Mouse (Mus musculus) right cerebral cortex, postnatal 4 days (tissue): ENCODE results near the gene Isl1.

Source experiments
- DNase-seq: peaks from one replicate; pipeline ENCODE4 v3.0.0-alpha.2; 2022

Gene Isl1

DNA sequence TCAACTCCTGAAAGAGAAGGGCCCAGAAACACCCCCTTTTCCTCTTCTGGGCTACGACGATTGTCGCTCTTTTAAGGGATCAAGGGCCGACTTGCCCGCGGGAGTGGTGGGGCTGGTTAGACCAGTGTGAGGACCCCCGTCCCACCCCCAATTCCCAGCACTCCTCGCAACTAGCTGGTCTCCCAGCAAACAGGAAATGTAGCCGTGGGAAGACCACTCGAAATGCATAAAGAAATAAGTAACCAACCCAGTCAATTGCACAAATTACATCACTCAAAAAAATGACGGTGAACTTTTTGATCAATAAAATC lies 15.4 kb downstream of the Isl1 start:
- no peak for DNase-seq

DNA sequence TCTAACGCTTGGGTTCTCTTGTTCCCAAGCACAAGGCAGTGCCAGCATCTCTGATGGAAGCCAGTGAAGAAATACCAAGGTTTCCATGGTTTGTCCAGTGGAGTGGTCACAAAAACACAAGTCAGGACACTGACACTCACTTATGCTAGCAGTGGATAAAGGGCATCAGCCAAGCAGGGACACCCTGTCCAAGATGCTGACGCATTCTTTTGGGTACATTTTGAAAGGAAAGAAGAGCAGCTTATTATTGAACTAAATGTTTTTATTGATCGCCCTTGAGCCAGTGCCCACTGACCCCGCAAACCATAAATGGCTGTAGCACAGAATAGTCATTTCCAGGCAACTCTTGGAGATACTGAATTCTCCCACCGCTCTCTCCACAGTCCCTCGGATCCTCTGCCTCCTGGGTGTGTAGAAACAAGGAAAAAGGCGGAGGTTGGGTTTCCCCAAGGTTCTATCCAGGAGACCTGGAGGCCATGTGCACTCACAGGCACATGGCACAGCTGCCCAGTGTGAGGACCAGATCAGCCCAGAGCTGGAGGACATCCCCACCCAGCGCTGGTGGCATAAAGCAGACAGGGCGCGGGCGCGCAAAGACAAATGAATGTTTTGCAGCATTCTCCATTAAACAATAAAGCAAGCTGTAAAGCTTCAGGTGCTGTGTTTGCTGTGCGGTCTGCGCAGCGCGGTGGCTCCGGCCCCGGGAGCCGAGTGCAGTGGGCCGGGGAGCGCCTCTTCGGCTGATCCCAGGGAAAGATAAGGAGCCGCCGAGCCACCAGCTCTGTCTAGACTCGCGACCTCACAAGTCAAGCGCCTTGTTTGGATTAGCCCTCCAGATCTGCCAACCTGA lies 16.0 kb downstream of the Isl1 start:
- no peak for DNase-seq

DNA sequence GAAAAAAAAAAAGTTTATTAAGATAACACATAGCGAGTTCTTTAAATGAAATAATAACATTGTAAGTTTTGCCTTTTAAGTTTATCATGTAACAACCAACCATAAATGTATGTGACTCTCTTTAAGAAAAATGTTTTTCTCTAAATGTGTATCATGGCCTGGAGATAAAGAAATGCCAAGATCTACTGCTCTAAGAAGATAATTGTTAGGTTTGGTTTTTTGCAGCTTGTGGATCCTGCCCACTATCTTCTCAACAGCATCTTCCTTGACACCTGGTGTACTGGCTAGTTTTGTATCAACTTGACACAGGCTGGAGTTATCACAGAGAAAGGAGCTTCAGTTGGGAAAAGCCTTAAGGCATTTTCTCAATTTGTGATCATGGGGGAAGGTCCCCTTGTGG lies 19.8 kb downstream of the Isl1 start:
- DNase-seq = no peak

DNA sequence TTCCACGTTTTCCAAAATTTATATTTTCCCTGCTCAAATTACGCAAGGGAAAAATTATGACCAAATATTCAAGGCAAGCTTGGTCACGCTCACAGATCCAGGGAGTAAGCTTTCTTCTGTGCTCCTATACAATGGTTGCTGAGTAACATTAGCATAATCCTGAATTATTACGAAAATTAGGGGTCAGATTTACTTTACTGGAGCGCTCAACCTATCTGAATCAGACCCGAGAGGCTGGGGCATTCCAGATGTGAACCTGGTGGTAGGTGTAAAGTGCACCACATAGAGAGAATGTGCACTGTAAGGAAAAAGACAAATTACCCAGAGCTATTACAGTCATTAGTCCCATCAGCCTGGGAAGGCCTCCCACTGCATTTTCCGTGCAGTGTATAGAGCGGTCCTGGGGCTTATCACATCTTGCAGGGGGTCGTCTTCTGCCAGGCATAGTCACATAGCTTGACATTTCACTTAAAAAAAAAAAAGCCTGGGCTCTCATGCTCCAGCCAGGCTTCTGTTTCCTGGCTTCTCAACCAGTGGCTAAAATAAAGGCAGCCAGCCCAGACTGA lies 30.2 kb downstream of the Isl1 start:
- DNase-seq = no peak
